Mouse (Mus musculus): ENCODE measurements around the gene Tnfrsf1b.
"Not testable (repeated sequence)": the region's sequence is repeated elsewhere in the genome, so short reads cannot be mapped to it uniquely, and the experiment has no call there.

Tnfrsf1b gene

GRCm38 (mm10) chr4:145192686-145193085 lies 54.0 kb downstream of the Tnfrsf1b start:
- no peak for DNase-seq (ENCODE audit: low spot score in 2 of 2)

- DNase-seq (ENCODE audit: low spot score in 2 of 2), result no peak
These were observed 58.1 kb downstream of the Tnfrsf1b start for GRCm38 (mm10) chr4:145188561-145188960.

- DNase-seq (ENCODE audit: low spot score in 2 of 2), result no peak
These were observed 59.1 kb downstream of the Tnfrsf1b start for GRCm38 (mm10) chr4:145187619-145188018.

- DNase-seq (ENCODE audit: low spot score in 2 of 2), result no peak
These were observed 67.6 kb downstream of the Tnfrsf1b start for GRCm38 (mm10) chr4:145178918-145179549.

GRCm38 (mm10) chr4:145165542-145165941 lies 81.1 kb downstream of the Tnfrsf1b start:
- not testable (repeated sequence) for DNase-seq (ENCODE audit: low spot score in 2 of 2)

- no peak for DNase-seq (ENCODE audit: low spot score in 2 of 2)
These were observed 82.6 kb downstream of the Tnfrsf1b start for GRCm38 (mm10) chr4:145164111-145164510.

Data from frontal cortex, postnatal 36 days (tissue).